Mouse (Mus musculus): Measurements from ENCODE around the gene Trim8. TPM values are rescaled to one million over a fixed set of nuclear protein-coding genes. Genes with fewer than 3 reads are reported as not detected.

Trim8 gene
- polyA plus RNA-seq, 1 experiment: not detected

- WGBS: 67% methylated on average over 10 of the region's 10 CpGs
- no peak for TF ChIP-seq POLR2A (IDR thresholded peaks at IDR 0.05; ENCODE audit: insufficient read depth, low read depth, low read length)
- no peak for TF ChIP-seq CTCF (IDR thresholded peaks at IDR 0.05; ENCODE audit: insufficient read depth, low read depth, low read length)
- no peak overlapping the region for H3K27ac ChIP-seq (ENCODE audit: insufficient read depth, low read depth, low read length)
- H3K4me1 ChIP-seq (ENCODE audit: control insufficient read depth, insufficient read depth, low read length): peaks cover 42% of the 10 kb centered on the region
- no peak overlapping the region for H3K4me3 ChIP-seq (ENCODE audit: insufficient read depth, low read depth, low read length)
These were observed 9.8 kb downstream of the Trim8 start for GRCm38 (mm10) chr19:46511263-46511662.

GRCm38 (mm10) chr19:46514387-46514786, 12.9 kb downstream of the Trim8 start:
- 80% methylated on average over 12 of the region's 12 CpGs for WGBS

GRCm38 (mm10) chr19:46515287-46515821, 13.9 kb downstream of the Trim8 start:
- Histone ChIP-seq H3K27ac (ENCODE audit: insufficient read depth, low read depth, low read length) (no peak overlapping the region), H3K4me3 (ENCODE audit: insufficient read depth, low read depth, low read length) (no peak overlapping the region), H3K4me1 (ENCODE audit: control insufficient read depth, insufficient read depth, low read length) (peaks cover 24% of the 10 kb centered on the region)
- TF ChIP-seq POLR2A (IDR thresholded peaks at IDR 0.05; ENCODE audit: insufficient read depth, low read depth, low read length): no peak
- no peak for TF ChIP-seq CTCF (IDR thresholded peaks at IDR 0.05; ENCODE audit: insufficient read depth, low read depth, low read length)
- WGBS: 87% methylated on average over 24 of the region's 24 CpGs

More at GRCm38 (mm10) chr19:46514387-46514786, 12.9 kb downstream of the Trim8 start:
- H3K27ac ChIP-seq (ENCODE audit: insufficient read depth, low read depth, low read length): no peak overlapping the region
- no peak for TF ChIP-seq POLR2A (IDR thresholded peaks at IDR 0.05; ENCODE audit: insufficient read depth, low read depth, low read length)
- TF ChIP-seq CTCF (IDR thresholded peaks at IDR 0.05; ENCODE audit: insufficient read depth, low read depth, low read length): no peak
- no peak overlapping the region for H3K4me3 ChIP-seq (ENCODE audit: insufficient read depth, low read depth, low read length)
- peaks cover 31% of the 10 kb centered on the region for H3K4me1 ChIP-seq (ENCODE audit: control insufficient read depth, insufficient read depth, low read length)

- WGBS: 71% methylated on average over 3 of the region's 3 CpGs
- Histone ChIP-seq H3K4me1 (ENCODE audit: control insufficient read depth, insufficient read depth, low read length) (peaks cover 20% of the 10 kb centered on the region), H3K27ac (ENCODE audit: insufficient read depth, low read depth, low read length) (no peak overlapping the region), H3K4me3 (ENCODE audit: insufficient read depth, low read depth, low read length) (no peak overlapping the region)
- TF ChIP-seq POLR2A (IDR thresholded peaks at IDR 0.05; ENCODE audit: insufficient read depth, low read depth, low read length): no peak
- TF ChIP-seq CTCF (IDR thresholded peaks at IDR 0.05; ENCODE audit: insufficient read depth, low read depth, low read length): no peak
These were observed 15.4 kb downstream of the Trim8 start for GRCm38 (mm10) chr19:46516667-46517528.

GRCm38 (mm10) chr19:46517529-46518351, 16.2 kb downstream of the Trim8 start:
- Histone ChIP-seq H3K4me3 (ENCODE audit: insufficient read depth, low read depth, low read length) (no peak overlapping the region), H3K4me1 (ENCODE audit: control insufficient read depth, insufficient read depth, low read length) (peaks cover 23% of the 10 kb centered on the region), H3K27ac (ENCODE audit: insufficient read depth, low read depth, low read length) (no peak overlapping the region)
- WGBS: 32% methylated on average over 14 of the region's 14 CpGs
- TF ChIP-seq CTCF (IDR thresholded peaks at IDR 0.05; ENCODE audit: insufficient read depth, low read depth, low read length): no peak
- TF ChIP-seq POLR2A (IDR thresholded peaks at IDR 0.05; ENCODE audit: insufficient read depth, low read depth, low read length): no peak

GRCm38 (mm10) chr19:46518352-46518787, 16.9 kb downstream of the Trim8 start:
- Histone ChIP-seq H3K27ac (ENCODE audit: insufficient read depth, low read depth, low read length) (no peak overlapping the region), H3K4me3 (ENCODE audit: insufficient read depth, low read depth, low read length) (no peak overlapping the region), H3K4me1 (ENCODE audit: control insufficient read depth, insufficient read depth, low read length) (peaks cover 27% of the 10 kb centered on the region)
- TF ChIP-seq POLR2A (IDR thresholded peaks at IDR 0.05; ENCODE audit: insufficient read depth, low read depth, low read length) (no peak), CTCF (IDR thresholded peaks at IDR 0.05; ENCODE audit: insufficient read depth, low read depth, low read length) (no peak)
- 2% methylated on average over 13 of the region's 13 CpGs for WGBS

GRCm38 (mm10) chr19:46518828-46519621, 17.5 kb downstream of the Trim8 start:
- Histone ChIP-seq H3K4me1 (ENCODE audit: control insufficient read depth, insufficient read depth, low read length) (peaks cover 34% of the 10 kb centered on the region), H3K4me3 (ENCODE audit: insufficient read depth, low read depth, low read length) (no peak overlapping the region), H3K27ac (ENCODE audit: insufficient read depth, low read depth, low read length) (no peak overlapping the region)
- no peak for TF ChIP-seq POLR2A (IDR thresholded peaks at IDR 0.05; ENCODE audit: insufficient read depth, low read depth, low read length)
- no peak for TF ChIP-seq CTCF (IDR thresholded peaks at IDR 0.05; ENCODE audit: insufficient read depth, low read depth, low read length)
- WGBS: 48% methylated on average over 5 of the region's 5 CpGs

- Histone ChIP-seq H3K4me1 (ENCODE audit: control insufficient read depth, insufficient read depth, low read length) (peaks cover 50% of the 10 kb centered on the region), H3K4me3 (ENCODE audit: insufficient read depth, low read depth, low read length) (no peak overlapping the region), H3K27ac (ENCODE audit: insufficient read depth, low read depth, low read length) (no peak overlapping the region)
- no peak for TF ChIP-seq CTCF (IDR thresholded peaks at IDR 0.05; ENCODE audit: insufficient read depth, low read depth, low read length)
- no peak for TF ChIP-seq POLR2A (IDR thresholded peaks at IDR 0.05; ENCODE audit: insufficient read depth, low read depth, low read length)
These were observed 20.2 kb downstream of the Trim8 start for GRCm38 (mm10) chr19:46521698-46522097.
